Mouse (Mus musculus): Measurements from ENCODE around the gene Dusp6. TPM values are rescaled to one million over a fixed set of nuclear protein-coding genes. Genes with fewer than 3 reads are reported as not detected.

The Dusp6 gene
- polyA plus RNA-seq, 1 experiment: 5.1 TPM

DNA sequence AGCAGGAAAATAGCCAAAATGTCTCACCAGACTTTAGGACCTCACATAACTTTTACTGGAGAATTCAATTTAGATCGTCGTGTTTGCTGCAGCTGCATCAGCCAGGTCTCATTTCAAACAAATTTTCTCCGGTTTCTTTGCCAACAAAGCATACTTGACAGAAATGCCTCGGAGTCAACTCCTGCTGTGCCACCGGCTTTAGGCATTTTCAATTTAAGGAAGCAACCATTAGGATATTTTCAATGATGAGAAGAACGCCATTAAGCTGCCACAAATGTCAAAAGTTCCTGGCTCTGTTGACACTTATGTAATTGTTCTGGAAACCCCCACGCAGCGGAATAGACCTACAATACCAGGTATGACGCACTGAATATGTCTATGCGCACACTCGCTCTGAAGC is 24.5 kb upstream of the Dusp6 start:
- Histone ChIP-seq H3K4me3 (ENCODE audit: control insufficient read depth, low read depth, low read length) (no peak overlapping the region), H3K27ac (ENCODE audit: control insufficient read depth, insufficient read depth, low read depth, low read length) (no peak overlapping the region), H3K4me1 (ENCODE audit: control insufficient read depth, insufficient read depth, low read length) (peaks cover 7% of the 10 kb centered on the region), H3K27me3 (ENCODE audit: control insufficient read depth, insufficient read depth, low read length) (no peaks in the 10 kb centered on the region), H3K36me3 (ENCODE audit: control insufficient read depth, insufficient read depth, low read length) (no peaks in the 10 kb centered on the region)
- TF ChIP-seq CTCF (IDR thresholded peaks at IDR 0.05; ENCODE audit: control insufficient read depth, insufficient read depth, insufficient replicate concordance, low read depth, low read length) (no peak), POLR2A (IDR thresholded peaks at IDR 0.05; ENCODE audit: control insufficient read depth, low read depth, low read length) (no peak)

DNA sequence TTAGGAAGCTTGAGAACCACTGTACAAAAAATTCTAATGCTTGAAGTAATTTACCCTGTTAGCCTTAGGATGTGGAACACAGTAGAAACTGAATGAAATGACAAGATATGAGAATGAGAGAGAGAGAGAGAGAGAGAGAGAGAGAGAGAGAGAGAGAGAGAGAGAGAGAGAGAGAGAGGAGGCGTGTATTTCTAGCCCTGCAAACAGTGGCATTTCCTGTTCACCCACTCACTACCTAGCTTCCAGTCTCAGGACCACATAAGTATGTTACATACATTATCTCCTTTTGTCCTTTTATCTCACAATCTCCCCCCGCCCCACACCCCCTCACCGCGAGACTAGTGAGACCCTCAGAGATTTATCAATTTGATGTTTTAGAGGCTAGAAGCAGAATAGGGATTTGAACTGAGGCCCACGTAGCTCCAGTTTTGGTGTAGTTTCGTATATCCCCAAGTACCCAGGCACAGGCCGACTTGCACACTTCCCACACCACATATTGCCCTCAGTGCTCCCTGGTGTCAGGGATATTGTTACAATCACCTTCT is 21.7 kb upstream of the Dusp6 start:
- no peak for TF ChIP-seq CTCF (IDR thresholded peaks at IDR 0.05; ENCODE audit: control insufficient read depth, insufficient read depth, insufficient replicate concordance, low read depth, low read length)
- TF ChIP-seq POLR2A (IDR thresholded peaks at IDR 0.05; ENCODE audit: control insufficient read depth, low read depth, low read length): no peak
- no peak overlapping the region for H3K27ac ChIP-seq (ENCODE audit: control insufficient read depth, insufficient read depth, low read depth, low read length)
- H3K27me3 ChIP-seq (ENCODE audit: control insufficient read depth, insufficient read depth, low read length): no peaks in the 10 kb centered on the region
- peaks cover 7% of the 10 kb centered on the region for H3K4me1 ChIP-seq (ENCODE audit: control insufficient read depth, insufficient read depth, low read length)
- no peak overlapping the region for H3K4me3 ChIP-seq (ENCODE audit: control insufficient read depth, low read depth, low read length)
- H3K36me3 ChIP-seq (ENCODE audit: control insufficient read depth, insufficient read depth, low read length): no peaks in the 10 kb centered on the region

DNA sequence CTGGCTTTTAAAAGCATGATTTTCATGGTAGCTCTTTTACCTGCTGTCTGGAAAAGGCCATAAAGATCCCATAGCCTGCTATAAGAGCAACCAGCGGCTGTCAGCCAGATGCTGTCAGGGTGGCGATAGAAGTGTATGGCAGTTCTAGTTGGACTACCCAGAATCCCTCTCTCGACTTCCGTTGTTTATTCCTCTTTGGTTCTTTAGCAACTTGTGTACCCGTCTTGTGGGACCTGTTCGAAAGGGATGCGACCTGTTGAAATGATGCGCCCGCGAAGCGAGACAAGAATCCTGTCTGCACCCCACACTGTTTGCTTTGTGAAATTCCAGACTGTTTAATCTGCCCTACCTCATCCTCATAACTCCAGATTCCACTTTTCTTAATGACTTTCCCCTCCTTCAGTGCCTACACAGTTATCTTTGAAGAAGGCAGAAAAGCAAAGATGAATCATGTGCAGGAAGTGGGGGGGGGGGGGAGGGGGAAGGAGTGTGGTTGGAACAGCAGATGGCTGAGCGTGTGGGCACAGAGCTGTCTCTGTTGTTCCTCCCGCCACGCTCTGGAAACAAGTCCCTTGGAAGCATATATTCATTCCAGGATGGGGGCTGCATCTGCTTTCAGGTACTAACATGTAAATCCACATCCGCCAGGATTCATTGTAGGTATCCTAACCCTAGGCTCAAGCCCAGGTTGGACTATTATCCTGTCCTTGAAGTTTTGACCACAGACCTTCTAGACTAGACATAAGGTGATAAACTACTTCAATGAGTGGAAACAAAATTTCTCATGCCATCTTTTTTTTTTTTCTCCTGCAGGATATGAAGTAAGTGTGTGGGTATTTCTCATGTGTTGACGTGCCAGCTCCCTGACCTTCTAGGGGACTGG is 21.0 kb upstream of the Dusp6 start:
- Histone ChIP-seq H3K4me3 (ENCODE audit: control insufficient read depth, low read depth, low read length) (no peak overlapping the region), H3K4me1 (ENCODE audit: control insufficient read depth, insufficient read depth, low read length) (peaks cover 7% of the 10 kb centered on the region), H3K27ac (ENCODE audit: control insufficient read depth, insufficient read depth, low read depth, low read length) (no peak overlapping the region), H3K36me3 (ENCODE audit: control insufficient read depth, insufficient read depth, low read length) (no peaks in the 10 kb centered on the region), H3K27me3 (ENCODE audit: control insufficient read depth, insufficient read depth, low read length) (no peaks in the 10 kb centered on the region)
- no peak for TF ChIP-seq CTCF (IDR thresholded peaks at IDR 0.05; ENCODE audit: control insufficient read depth, insufficient read depth, insufficient replicate concordance, low read depth, low read length)
- no peak for TF ChIP-seq POLR2A (IDR thresholded peaks at IDR 0.05; ENCODE audit: control insufficient read depth, low read depth, low read length)

DNA sequence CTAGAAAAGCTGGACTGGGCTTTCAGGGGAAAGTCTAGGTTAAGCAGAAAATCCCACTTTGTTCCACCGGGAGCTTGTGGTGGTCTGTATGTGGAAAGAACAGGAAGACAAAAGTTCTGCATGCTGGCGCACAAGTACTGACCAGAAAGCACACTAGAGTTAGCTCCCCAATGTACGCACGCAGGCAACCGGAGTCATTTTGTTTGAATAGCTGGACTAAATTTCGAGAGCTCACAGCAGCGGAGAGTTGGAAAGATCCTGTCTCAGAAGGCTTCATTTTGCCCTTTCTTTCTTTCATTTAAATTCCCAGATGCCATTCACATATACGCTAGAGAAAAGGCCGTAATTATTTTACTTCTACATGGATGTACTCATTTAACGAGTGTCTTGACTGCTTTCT is 20.3 kb upstream of the Dusp6 start:
- H3K4me1 ChIP-seq (ENCODE audit: control insufficient read depth, insufficient read depth, low read length): peaks cover 7% of the 10 kb centered on the region
- H3K4me3 ChIP-seq (ENCODE audit: control insufficient read depth, low read depth, low read length): no peak overlapping the region
- H3K36me3 ChIP-seq (ENCODE audit: control insufficient read depth, insufficient read depth, low read length): no peaks in the 10 kb centered on the region
- H3K27me3 ChIP-seq (ENCODE audit: control insufficient read depth, insufficient read depth, low read length): no peaks in the 10 kb centered on the region
- no peak overlapping the region for H3K27ac ChIP-seq (ENCODE audit: control insufficient read depth, insufficient read depth, low read depth, low read length)
- TF ChIP-seq CTCF (IDR thresholded peaks at IDR 0.05; ENCODE audit: control insufficient read depth, insufficient read depth, insufficient replicate concordance, low read depth, low read length): no peak
- TF ChIP-seq POLR2A (IDR thresholded peaks at IDR 0.05; ENCODE audit: control insufficient read depth, low read depth, low read length): no peak

DNA sequence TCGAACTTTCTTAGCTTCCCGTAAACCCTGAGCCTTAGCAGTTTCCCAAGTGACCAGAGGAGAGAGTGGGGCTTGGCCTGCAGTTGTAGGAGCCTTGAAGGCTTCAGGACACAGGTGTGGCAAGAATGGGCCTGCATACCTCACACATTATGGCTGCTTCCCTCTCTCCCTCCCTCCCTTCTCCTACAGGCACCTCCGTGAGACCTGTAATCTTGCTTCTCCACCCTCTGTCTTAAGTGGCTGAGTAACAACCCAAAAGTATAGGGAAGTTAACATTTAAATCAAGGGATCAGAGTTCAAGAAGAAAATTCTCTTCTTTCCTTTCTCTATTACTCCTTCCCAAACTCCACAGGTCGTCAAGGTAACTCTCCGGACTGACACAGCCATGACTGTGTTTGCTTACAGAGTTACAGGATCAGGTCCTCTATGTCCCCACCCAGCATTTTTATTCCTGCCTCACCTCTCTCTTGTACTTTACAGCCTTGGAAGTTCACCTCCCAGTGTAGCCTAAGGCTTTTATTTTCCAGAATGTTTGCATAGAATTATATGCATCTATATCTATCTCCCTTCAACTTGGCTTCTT is 19.0 kb upstream of the Dusp6 start:
- H3K4me1 ChIP-seq (ENCODE audit: control insufficient read depth, insufficient read depth, low read length): peaks cover 7% of the 10 kb centered on the region
- no peak for TF ChIP-seq CTCF (IDR thresholded peaks at IDR 0.05; ENCODE audit: control insufficient read depth, insufficient read depth, insufficient replicate concordance, low read depth, low read length)
- TF ChIP-seq POLR2A (IDR thresholded peaks at IDR 0.05; ENCODE audit: control insufficient read depth, low read depth, low read length): no peak
- no peaks in the 10 kb centered on the region for H3K36me3 ChIP-seq (ENCODE audit: control insufficient read depth, insufficient read depth, low read length)
- no peaks in the 10 kb centered on the region for H3K27me3 ChIP-seq (ENCODE audit: control insufficient read depth, insufficient read depth, low read length)
- no peak overlapping the region for H3K27ac ChIP-seq (ENCODE audit: control insufficient read depth, insufficient read depth, low read depth, low read length)
- no peak overlapping the region for H3K4me3 ChIP-seq (ENCODE audit: control insufficient read depth, low read depth, low read length)

DNA sequence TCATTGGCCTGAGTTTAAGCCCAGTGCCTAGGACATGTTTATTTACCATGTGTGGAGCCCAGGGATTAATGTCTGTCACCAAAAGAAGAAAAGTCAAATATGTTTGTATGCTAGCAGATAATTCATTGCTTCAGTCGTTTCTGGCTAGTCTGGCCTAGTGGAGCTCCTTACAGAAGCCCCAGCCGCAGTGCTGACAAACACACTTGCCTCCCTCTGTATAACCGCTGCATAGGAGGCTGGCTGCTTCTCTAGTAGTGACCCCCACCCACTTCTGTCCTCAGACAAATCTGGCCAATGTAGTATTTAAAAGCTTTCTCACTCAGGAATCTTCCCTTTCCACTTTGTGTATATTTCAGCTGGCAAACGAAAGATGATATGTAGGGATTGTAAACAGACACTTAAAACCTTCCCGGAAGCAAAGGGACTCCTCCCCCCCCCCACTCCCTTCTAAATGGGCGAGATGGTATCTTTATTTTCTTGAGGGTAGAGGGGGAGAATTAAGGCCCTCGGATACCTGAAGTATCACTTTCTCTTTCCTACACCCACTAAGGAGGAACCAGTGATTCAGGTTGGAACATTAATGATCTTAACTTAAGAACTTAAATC is 18.3 kb upstream of the Dusp6 start:
- no peak overlapping the region for H3K27ac ChIP-seq (ENCODE audit: control insufficient read depth, insufficient read depth, low read depth, low read length)
- no peaks in the 10 kb centered on the region for H3K36me3 ChIP-seq (ENCODE audit: control insufficient read depth, insufficient read depth, low read length)
- H3K27me3 ChIP-seq (ENCODE audit: control insufficient read depth, insufficient read depth, low read length): no peaks in the 10 kb centered on the region
- no peak overlapping the region for H3K4me3 ChIP-seq (ENCODE audit: control insufficient read depth, low read depth, low read length)
- TF ChIP-seq POLR2A (IDR thresholded peaks at IDR 0.05; ENCODE audit: control insufficient read depth, low read depth, low read length) (no peak), CTCF (IDR thresholded peaks at IDR 0.05; ENCODE audit: control insufficient read depth, insufficient read depth, insufficient replicate concordance, low read depth, low read length) (no peak)
- H3K4me1 ChIP-seq (ENCODE audit: control insufficient read depth, insufficient read depth, low read length): peaks cover 7% of the 10 kb centered on the region
